Mouse (Mus musculus) frontal cortex, adult 2 months (tissue): ENCODE data around the gene Acsl1. TPM values are rescaled to one million over a fixed set of nuclear protein-coding genes. Genes with fewer than 3 reads are reported as not detected.

Experiments
- DNase-seq, 2 experiments: peaks; one replicate each; pipeline ENCODE4 v3.0.0; 2022; ENCODE audit warnings: low spot score in 1 of 2; ENCODE audit errors: extremely low spot score in 1 of 2
- polyA plus RNA-seq: library from polyadenylated mRNA; depleted of rRNA; stranded (reverse); fragments of >200 nt; gene quantifications from 2 replicates; pipeline ENCODE4 v1.2.3, GENCODE M21; 2012

Gene Acsl1
- polyA plus RNA-seq, 1 experiment = 36.2 TPM

DNA sequence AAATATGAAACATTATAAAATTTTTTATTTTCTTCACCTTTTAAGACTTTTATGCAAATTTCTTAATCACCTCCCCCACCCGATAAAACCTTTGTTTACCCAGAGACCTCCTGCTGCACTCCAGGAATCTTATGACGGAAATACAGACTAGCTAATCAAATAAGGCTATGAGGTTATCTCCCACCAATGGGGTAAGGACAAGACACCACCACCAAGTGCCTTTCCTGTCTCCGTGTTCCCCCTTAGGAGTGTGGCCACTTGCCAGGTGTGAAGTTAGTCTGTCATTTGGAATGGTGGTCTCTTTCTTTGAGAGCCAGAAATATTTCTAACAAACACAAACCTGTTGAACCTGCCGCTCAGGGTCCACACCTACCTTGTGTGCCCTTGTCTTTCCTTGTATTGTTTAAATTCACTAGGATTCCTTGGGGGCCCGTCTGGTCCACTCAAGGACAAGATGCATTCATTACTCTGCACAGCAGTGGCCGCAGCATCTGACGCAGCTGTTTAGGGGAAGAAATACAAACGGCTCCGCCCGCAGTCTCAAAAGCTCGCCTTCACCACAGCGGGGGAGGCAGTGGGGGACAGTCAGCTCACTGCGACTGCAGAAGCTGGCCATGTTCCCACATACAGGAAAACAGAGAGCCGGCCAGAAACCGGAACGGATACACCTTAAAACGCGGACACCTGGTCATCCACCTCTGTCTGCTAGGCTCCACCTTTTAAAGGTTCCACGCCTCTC, 31.7 kb downstream of the Acsl1 start:
- no peak for DNase-seq

DNA sequence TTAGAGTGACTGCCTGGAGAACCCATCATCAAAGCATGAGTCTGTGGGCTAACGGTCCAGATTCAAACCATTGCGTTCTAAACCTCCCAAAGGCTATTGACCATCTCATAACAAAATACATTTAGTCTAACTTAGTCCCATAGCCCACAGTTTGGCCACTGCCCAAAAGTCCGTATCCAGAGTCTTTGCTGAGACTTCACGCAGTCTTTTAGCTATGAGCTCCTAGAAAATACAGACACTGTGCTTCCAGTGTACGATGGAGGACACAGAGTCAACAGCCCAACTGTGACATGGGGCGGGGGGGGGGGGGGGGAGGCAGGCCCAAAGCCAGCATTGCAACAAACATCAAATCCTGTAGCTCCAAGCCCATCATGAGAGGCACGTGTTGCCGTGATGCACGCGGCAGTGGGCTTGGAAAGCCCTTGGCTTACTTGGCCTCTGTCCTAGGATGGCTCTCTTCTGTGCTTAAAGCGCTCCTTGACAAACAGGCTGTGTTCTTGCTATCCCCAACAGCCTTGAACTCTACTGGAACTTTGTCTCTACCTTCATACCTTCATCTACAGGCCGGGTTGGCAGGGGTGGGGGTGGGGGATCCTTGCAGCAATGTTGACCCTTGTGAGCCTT, 32.3 kb downstream of the Acsl1 start:
- DNase-seq = no peak

DNA sequence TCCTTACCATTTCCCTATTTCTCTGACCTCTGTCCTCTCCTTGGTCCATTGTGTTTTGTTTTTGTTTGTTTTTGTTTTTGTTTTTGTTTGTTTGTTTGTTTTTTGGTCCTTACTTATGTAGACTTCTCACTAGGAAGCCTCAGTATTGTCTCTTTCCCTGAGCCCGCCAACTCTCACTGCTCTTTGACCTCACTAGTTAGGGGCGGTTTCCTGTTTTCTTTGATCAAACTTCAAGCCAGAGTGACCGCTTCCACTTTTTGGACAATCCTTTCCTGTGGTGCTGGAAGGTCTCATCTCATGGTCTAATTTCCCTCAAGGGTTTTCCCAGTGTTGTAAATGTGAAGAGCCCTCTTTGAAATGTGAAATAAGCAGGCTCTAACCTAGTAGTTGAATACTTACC, 33.4 kb downstream of the Acsl1 start:
- no peak for DNase-seq

DNA sequence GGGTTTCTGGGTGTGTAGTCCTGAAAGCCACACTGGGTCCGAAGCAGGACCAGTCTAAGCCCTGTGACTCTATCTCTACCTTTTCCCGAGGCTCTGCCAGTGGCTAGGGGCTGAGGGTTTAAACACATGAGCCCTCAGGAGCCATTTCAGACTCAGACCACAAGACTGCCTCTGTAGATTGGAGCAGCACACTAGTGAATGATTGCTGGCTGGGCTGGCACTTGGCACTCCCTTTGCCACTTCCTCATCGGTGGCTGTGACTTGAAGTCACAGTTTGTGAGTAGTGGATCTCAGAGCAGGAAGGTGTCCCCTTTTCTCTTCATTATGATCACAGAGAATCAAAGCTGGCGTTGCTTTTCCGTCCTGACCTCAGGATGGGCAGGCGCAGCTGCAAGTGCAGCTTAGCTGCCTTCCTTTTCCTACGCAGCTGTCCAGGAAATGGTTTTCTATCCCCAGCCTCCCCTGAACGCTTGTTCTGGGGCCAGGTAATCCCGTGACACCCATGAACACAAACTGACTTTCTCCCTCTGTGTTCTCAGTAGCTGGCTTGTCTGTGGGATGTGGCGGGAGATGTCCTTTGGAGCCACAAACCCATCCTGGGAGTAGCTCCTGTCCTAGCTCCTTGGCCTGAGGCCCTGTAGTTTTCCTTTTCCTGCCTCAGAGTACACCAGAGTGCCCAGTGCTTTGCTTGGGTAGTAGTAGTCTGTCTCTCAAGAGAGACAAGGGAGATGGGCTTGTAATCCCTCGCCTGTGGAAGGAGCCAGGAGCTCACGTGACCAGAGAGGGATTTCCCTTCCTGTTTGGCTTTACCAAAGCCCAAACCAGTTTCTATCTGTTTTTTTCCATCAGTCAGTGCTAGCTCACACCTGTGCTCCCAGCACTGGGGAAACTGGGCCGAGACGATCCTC, 37.9 kb downstream of the Acsl1 start:
- DNase-seq = no peak

DNA sequence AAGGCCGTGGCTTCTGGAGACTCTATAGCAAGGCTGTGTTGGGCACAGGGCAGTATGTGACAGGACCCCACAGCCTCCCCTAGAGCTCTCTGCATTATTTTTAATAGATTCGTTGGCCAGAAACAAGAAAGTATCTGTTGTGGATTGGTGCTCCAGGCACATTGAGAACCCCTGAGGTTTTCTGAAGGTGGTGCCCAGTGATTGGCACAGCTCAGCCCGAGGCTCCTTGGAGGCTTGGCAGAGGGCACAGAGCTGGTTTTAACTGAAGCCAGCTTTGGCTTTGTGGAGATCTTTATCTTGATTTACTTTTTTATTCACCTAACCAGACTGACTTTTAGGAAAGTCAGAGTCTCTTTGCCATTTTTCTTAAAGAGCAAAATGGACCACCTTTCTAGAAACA, 38.6 kb downstream of the Acsl1 start:
- no peak for DNase-seq

DNA sequence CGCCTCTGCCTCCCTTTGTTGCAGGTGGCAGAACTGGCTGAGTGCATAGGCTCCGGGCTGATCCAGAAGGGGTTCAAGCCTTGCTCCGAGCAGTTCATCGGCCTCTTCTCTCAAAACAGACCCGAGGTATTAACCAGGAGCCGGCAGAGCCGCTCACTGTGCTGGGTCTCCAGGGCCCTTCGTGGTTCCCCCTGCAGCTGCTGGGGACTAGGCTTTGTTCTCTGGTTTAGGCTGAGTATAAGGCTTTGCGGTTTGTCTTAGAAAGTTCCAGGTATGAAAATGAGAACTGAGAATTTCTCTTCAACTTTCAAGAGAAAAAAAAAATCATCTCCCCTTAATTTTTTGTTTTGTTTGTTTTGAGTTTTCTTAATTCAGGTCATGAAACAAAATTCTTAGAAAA, 40.5 kb downstream of the Acsl1 start:
- DNase-seq = no peak

DNA sequence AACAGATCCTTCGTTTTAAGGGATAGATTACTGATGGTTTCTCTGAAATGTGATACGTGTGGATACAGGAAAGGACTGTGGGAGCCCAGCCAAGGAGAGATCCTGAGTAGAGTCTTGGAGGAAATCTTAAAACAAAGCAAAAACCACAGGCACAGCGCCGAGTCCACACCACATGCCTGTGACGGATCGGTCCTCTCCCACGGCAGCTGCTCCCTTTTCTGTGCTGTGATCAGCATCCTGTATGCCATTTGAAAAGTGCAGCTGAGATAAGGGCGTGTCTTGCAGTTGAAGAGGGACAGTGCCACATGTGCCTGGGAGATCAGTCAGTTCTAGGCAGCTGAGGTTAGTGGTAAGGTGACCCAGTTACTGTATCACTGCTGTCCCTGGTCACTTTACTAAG, 41.7 kb downstream of the Acsl1 start:
- DNase-seq = no peak

DNA sequence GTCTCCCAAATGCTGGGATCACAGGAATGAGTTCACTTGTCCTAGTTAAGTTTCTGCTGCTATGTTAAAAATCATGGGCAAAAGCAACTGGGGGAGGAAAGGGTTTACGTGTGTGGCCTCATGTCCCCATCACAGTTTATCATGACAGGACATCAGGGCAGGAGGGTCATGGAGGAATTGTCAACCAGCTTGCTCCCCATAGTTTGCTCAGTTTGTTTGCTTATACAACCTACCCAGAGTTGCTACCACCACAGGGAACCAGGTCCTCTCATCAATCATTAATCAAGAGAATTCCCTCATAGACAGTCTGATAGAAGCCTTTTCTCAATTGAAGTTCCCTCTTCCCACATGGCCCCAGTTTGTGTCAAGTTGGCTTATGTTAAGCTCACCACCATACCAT, 43.2 kb downstream of the Acsl1 start:
- DNase-seq = no peak

DNA sequence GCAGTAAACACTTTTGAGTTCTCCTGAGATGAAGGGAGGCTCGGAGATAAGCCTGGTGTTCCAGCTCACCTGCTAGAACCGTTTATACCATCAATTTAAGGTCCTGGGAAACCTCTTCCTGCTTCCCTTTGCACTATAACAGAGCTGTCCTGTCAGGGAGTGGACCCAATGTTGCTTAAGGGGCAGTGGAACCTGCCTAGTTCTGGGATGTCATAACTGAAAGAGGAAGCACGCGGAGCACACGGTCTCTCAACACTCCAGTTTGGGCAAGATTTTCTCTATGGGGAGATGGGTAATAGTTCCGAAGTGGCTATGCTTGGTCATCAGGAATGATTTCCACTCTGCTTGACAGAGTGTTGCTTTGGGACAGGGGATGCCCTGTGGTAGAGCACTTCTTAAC, 49.8 kb downstream of the Acsl1 start:
- DNase-seq = no peak

DNA sequence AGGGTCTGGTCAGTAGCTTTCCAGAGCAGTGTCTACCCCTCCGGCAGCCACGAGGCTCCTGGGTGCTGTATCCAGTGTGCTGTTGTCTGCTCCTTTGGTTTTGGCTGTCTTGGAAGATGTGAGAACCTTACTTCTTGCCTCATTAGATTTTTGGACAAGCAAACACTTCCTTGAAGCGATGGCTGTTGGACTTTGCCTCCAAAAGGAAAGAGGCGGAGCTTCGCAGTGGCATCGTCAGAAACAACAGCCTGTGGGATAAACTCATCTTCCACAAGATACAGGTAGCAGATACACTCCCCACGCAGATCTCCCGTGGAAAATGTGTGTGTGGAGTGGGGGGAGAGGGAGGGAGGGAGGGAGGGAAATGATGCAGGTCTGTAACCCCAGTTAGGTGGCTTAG, 55.3 kb downstream of the Acsl1 start:
- no peak for DNase-seq

DNA sequence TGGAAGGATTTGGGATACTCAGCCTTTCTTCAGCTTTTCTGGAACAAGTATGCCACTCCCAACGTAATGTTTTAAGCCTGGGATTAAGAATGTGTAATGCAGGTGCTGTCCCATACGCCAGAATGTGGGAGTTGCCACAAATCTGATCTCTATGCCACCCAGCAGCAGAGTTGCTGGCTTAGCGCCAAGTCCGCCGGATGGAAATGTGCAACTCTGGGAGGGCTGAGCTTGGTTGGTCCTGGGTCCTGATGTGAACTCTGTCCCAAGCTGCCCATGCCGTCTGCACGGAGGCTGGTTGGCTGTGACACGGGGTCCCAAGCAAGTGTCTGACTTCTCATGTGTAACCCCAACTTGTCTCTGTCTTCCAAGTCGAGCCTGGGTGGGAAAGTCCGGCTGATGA, 56.0 kb downstream of the Acsl1 start:
- DNase-seq = no peak

DNA sequence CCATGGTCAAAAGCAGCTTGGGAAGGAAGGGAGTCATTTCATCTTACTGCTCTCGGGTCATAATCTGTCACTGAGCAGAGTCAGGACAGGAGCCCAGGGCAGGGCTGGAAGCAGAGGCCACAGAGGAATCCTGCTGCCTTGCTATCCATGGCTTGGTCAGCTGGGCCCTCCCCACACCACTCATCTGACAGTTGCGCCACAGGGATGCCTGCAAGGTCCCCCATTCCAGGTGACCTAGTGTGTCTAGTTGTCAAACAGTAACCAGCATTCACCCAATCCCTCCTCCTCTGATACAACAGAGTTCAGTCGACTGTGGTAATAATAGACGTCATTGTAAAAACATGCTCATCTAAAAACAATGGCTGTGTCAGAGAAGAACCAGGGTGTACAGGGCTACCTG, 58.7 kb downstream of the Acsl1 start:
- DNase-seq = no peak

DNA sequence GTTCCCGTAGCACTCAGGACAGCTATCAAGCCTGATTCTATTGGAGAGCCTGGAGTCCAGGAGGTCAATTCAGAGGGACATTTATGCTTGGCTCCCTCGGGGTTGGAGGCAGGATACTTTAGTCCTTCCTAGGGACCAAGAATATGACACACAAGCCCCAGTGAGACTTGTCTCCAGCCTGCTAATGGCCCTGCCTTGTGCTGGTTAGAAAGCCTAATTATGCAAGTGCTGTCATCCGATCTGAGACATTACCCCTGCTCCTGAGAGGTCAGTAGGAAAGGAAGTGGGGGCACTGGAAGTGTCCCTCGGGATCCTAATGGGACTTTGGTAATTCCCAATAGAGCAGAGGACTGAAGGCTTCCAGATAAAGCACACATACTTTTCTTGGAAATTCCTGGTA, 59.7 kb downstream of the Acsl1 start:
- no peak for DNase-seq

DNA sequence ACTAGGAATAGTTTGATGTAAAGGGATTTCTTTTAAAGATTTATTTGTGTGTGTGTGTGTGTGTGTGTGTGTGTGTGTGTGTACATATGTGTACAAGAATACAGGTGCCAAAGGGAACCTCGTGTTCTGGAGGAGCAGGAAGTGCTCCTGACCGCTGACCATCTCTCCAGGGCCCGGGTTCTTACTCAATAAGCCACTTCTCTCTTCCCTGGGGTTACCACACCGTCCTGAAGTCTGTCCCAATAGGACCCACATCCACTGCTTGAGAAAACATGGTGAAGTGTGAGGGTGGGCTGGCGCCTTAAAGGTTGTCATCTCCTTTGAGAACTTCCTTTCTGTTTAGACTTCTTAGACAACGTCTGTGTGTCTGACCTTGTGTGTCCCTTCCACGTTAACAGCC, 63.1 kb downstream of the Acsl1 start:
- DNase-seq = no peak

DNA sequence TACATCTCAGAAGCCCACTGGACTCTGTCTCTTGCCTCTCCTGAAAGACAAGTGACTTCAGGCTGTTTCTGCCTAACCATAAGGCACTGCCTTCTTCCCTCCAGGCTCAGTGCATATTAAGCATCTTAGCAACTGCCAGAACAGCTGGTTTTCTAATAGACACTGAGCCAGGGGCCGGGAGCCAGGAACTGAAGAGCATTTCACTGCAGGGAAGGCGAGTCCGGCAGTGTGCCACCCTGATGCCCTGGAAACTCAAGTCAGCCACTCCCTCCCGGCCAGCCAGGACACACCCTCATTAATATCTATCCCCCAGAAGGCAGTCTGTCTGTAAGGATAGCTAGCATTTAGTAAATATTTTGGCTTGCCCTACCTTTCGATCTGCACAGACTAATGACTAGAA, 68.9 kb downstream of the Acsl1 start:
- peak in 1 of 2 experiments; percentile 13 for DNase-seq

DNA sequence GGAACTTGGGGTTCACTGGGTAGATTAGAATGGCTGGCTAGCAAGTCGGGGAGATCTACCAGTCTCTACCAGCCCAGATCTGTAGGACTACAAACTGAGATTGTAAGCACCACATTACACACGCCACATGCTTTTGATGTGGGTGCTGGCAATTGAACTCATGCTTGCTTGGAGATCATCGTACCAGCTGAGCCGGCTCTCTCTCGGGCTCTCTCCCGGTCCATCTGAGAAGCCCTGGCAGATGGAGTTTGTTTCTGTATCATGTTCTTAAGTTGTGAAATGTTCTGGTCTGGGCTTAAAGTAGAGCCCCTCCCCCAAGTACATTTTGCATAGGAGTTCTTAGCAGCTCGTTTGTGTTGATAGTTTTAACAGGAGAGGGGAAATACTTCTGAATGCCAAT, 72.4 kb downstream of the Acsl1 start:
- no peak for DNase-seq

DNA sequence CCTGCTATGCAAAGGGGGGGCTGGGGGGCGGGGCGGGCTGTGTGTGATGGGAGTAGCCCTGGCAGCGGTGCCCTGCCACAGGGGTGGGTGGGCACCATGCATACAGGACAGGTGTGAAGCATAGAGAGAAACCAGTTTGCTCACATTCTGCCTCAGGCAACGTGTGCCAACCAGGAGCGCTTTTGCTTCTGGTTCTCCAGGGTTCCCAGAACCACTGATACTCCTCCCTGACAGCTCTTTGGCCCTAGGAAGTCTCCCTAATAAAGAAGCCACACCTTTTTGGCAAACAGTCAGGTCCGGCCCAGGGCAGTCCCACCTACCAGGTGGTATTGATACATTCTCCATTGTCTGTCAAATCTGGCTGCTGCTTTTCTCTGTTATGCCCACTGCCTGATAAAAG, 72.8 kb downstream of the Acsl1 start:
- no peak for DNase-seq

DNA sequence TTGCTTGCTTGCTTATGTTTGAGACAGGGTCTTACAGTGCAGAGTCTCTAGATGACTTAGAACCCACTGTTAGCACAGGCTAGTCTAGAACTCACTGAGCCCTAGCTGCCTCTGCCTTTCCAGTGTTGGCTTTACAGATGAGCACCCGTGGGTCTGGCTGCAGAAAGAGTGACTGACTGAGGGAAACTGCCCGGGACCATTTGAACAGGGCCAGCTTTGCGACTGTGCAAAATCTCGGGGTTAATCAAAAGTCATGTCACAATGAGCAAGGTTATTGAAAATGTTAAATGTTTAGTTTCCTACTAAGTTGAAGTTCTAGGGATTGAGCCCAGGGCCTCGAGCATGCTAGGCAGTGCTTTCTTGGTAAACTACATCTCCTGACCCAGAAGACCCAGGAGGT, 75.0 kb downstream of the Acsl1 start:
- DNase-seq = no peak

DNA sequence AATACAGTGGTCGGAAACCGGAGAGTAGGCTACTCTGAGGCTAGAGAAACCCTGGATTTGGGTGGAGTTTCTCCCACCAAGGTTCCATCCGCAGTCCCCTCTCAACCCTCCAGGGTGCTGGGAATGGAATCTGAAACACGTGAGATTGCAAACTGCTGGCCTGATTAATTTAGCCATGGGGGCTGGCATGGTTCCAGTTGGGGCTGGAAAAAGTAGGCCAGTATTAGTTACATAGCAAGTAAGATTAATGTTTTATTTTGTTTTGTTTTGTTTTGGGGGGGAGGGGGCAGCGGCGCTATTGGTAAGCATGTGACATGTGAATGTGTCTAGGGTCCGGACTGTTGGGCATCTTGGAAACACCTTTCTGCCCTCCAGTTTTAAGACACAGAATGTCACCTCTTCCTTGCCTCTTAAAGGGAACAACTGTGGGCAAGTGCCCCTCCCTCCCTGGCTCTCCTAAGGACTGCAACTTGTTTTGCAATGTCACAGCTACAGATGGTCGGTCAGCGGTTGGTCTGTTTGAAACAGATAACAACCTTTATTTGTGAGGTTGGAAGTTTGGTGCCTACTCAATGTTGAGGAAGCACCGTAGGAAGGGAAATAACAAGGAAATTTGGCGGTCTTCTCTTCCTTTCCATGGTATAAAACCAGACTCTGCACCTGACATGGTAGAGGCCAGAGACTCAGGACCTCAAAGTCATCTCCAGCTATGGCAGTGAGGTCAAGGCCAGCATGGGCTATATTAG, 75.8 kb downstream of the Acsl1 start:
- DNase-seq = no peak

DNA sequence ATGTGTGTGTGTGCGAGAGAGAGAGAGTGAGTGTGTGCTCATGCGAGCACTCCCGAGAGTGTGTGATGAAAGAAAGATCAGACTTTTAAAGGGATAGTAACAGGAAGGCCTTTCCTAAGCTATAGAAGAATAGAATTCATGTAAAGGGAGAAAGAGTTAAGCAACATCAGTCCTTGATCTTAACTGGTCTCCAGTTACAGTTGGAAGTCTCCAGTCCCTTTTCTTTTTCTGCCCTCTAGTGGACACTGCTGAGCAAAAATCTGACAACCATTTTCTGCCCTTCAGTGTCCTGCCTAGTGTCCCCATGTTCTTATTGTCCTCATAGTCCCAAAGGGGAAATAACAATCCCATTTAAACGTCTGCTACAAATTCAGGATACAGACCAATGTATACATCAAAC, 76.4 kb downstream of the Acsl1 start:
- peak in 1 of 2 experiments; percentile 64 for DNase-seq

DNA sequence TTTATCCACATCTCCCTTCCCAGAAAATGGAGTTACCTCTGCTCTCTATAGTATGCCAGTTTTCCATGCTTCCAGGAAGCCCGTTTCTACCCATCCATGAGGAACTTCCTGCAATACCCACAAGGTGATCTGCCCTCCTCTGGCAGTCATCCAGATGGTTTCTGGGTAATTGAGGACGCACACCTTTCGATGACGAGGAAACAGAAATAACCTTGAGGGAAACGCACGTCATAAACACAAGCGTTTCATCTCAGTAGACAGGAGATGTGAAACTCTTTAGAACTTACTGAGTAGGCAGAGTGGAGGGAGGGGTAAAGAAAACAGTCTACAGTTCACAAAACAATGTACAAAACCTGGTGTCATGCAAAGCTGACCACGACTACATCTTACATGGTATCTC, 79.2 kb downstream of the Acsl1 start:
- DNase-seq = no peak
